Mouse (Mus musculus) liver, embryonic 11.5 days (tissue): ENCODE measurements at regions not wholly inside any gene's neighbourhood (a gene's known extent, or its start where the extent isn't known, plus 50 kb on each side); places are given as distances from the start of the nearest gene placed in this dataset.

Experiments
- ATAC-seq: fragments of 200-750 bp; cut with Nextera tagmentation; replicated peaks from 2 replicates; pipeline ENCODE4 v1.8.0; 2017; ENCODE audit warnings: moderate number of reproducible peaks, mild to moderate bottlenecking, moderate TSS enrichment, moderate library complexity; ENCODE audit not compliant: low FRiP score
- DNase-seq: peaks from one replicate; pipeline ENCODE4 v3.0.0-alpha.2; 2017; ENCODE audit warnings: low spot score
- H3K27ac ChIP-seq: fragments of 300-500 bp; sonication (generic); 2 replicates; pipeline ENCODE4 v1.5.1; 2014; ENCODE audit warnings: mild to moderate bottlenecking, low read depth, low read length, control low read depth
- H3K27me3 ChIP-seq: fragments of 300-500 bp; sonication (generic); replicated peaks from 2 replicates; pipeline ENCODE4 v1.6.1; 2014; ENCODE audit warnings: low read length, mixed read lengths; ENCODE audit not compliant: control insufficient read depth, insufficient read depth
- H3K36me3 ChIP-seq: fragments of 300-500 bp; sonication (generic); 2 replicates; pipeline ENCODE4 v1.6.1; 2014; ENCODE audit warnings: mild to moderate bottlenecking, low read length, moderate library complexity, mixed read lengths; ENCODE audit not compliant: control insufficient read depth, insufficient read depth
- H3K4me1 ChIP-seq: fragments of 300-500 bp; sonication (generic); replicated peaks from 2 replicates; pipeline ENCODE4 v1.6.1; 2014; ENCODE audit warnings: low read length, mixed read lengths; ENCODE audit not compliant: control insufficient read depth, insufficient read depth
- H3K4me2 ChIP-seq: fragments of 300-500 bp; sonication (generic); 2 replicates; pipeline ENCODE4 v1.6.1; 2014; ENCODE audit warnings: mild to moderate bottlenecking, control low read depth, moderate library complexity
- H3K4me3 ChIP-seq: fragments of 300-500 bp; sonication (generic); 2 replicates; pipeline ENCODE4 v1.5.1; 2014; ENCODE audit warnings: low read depth, low read length, control low read depth
- H3K9ac ChIP-seq: fragments of 300-500 bp; sonication (generic); 2 replicates; pipeline ENCODE4 v1.6.1; 2014; ENCODE audit warnings: low read depth, low read length, control low read depth
- H3K9me3 ChIP-seq: fragments of 300-500 bp; sonication (generic); 2 replicates; pipeline ENCODE4 v1.6.1; 2016; ENCODE audit warnings: low read length, inconsistent platforms, mixed read lengths; ENCODE audit not compliant: control insufficient read depth
- WGBS: fragments of 180-500 bp; shearing (Covaris S2); extraction: QIAGEN DNeasy Blood & Tissue Kit; methylation state at CpG from one replicate; pipeline ENCODE4 v1.1.7; 2014; 5-methylcytosine and 5-hydroxymethylcytosine counted together

- no peaks in the 10 kb centered on the region for H3K9me3 ChIP-seq
- H3K27me3 ChIP-seq = no peaks in the 10 kb centered on the region
- no peak overlapping the region for H3K27ac ChIP-seq
- ATAC-seq (no peak; the same call in 1 of the 2 replicates), DNase-seq (no peak)
- no peak overlapping the region for H3K9ac ChIP-seq
- 67% methylated on average over 6 of the region's 6 CpGs for WGBS
- no peak overlapping the region for H3K4me2 ChIP-seq
- H3K4me1 ChIP-seq = no peaks in the 10 kb centered on the region
- H3K36me3 ChIP-seq = no peaks in the 10 kb centered on the region
- H3K4me3 ChIP-seq = no peak overlapping the region
These were observed 207.7 kb downstream of the Sec23a start for GRCm38 (mm10) chr12:58804068-58804467.

GRCm38 (mm10) chr12:58802410-58802809 is 209.4 kb downstream of the Sec23a start:
- H3K9me3 ChIP-seq = no peaks in the 10 kb centered on the region
- no peaks in the 10 kb centered on the region for H3K27me3 ChIP-seq
- peak; percentile 52 for DNase-seq
- H3K4me1 ChIP-seq = no peaks in the 10 kb centered on the region
- no peak overlapping the region for H3K4me3 ChIP-seq
- WGBS = 37% methylated on average over 4 of the region's 4 CpGs
- ATAC-seq = peak; percentile 62; the same call in 1 of the 2 replicates
- no peak overlapping the region for H3K4me2 ChIP-seq
- no peaks in the 10 kb centered on the region for H3K36me3 ChIP-seq
- H3K9ac ChIP-seq = no peak overlapping the region
- no peak overlapping the region for H3K27ac ChIP-seq
